Mouse (Mus musculus): ENCODE results near the gene Clps. TPM values are rescaled to one million over a fixed set of nuclear protein-coding genes. Genes with fewer than 3 reads are reported as not detected.
A peak's percentile ranks its signal among the peaks of the same experiment; 100 is the strongest.

Gene Clps
- total RNA-seq, 2 experiments from 2014 or later = not detected

DNA sequence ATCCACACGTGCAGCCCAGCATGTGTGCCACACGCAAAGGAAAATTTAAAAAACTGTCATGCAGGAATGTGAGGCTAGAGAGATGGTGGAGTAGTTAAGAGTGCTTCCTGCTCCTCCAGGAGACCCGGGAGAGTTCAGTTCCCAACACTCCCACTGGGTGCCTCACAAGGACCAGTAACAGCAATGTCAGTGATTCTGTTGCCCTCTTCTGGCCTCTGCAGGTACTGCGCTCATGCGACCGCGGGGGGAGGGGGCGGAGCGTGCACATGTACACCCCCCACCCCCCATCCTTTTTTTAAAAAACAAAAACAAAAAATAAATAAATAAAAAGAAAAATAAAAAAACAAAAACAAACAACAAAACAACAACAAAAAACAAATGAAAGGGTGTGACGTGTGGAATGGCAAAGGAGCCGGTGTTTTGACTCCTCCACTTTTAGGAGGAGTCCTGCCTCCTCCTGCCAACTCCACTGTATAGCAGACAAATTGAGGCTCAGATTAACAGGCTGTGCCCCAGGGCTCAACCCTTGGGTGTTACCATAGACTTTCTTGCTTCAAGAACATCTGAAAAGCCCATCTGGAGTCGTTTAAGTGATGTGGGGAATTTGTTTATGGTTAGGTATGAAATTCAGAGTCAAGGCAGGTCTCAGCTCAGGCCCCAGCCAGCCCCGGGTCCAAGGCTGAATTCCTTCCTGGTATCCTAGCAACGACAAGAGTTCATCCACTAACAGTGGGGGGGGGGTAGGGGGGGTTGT lies 7.3 kb downstream of the Clps start:
- peak; percentile 64 to 72 for DNase-seq

DNA sequence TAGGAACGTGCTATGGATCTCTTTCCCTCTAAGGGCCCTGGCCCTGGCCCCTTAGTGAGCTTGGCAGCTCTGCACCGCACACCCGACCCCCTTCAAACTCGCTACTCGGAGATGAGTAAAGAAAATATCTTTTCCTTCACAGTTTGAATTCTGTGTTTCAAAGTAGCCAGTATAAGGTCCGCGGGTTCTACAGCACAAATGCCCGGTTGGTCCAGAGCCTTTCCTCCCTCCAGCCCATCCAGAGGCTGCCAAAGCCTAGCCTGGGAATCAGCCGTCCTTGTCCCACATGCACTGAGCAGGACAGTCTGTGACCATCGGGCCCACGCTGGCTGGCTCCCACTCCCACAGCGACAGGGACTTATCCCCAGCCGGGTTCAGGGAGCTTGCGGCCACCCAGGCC lies 11.5 kb downstream of the Clps start, which contains the start of gene Clpsl2:
Gene Clpsl2, plus strand, starts transcription at position 301 of the 400 bp plus-strand sequence.
- no peak for DNase-seq

DNA sequence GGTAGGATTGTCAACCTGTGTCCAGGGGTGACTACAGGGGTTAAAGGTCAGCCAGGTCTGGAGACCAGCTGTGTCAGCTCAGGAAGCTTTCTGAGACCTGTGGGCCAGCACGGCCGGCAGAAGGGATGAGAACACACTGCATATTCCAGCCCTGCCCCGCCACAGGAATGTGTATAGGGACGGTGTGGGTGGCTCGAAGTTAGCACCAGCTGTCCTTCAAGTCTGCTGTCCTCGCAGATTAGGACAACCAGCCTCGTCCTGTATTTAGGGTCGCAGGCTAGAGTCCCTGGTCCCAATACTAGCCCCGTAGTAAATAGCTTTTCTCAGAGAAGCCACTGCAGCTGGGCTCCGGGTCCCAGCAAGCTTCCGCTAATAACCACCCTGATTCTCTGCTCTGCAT lies 12.0 kb downstream of the Clps start:
- no peak for DNase-seq

DNA sequence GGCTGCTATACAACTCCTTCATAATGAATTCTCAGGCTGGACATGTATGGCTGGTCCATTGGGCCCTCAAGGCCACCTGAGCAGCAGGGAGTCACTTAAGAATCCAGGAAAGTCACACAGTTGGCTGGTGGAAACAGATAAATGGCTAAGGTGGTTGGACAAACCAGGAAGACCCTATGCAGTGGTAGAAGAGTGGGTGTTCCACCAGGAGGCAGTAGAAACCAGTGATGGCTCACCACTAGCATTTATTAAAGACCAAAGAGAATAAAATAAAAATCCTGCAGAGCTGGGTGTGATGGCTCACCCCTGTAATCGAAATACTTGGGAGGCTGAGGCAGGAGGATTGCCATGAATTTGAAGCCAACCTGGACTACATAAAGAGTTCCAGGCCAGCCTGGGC lies 13.6 kb downstream of the Clps start:
- DNase-seq = no peak

DNA sequence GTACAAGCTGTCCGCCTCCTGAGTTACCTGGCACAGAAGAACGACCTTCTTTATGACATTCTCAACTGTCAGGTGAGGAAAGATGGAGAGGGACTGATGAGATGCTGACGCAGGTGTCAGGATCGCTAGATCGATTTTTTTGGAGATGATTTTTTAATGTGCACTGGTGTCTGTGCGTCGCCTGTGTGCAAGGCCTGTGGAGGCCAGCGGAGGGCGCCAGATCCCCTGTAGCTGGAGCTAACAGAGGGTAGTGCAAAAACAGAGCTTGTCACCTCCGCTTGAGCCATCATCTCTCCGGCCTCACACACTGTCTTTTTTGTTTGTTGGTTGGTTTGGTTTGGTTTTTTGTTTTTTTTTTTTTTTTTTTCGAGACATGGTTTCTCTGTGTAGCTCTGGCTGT lies 22.7 kb downstream of the Clps start:
- DNase-seq = no peak

DNA sequence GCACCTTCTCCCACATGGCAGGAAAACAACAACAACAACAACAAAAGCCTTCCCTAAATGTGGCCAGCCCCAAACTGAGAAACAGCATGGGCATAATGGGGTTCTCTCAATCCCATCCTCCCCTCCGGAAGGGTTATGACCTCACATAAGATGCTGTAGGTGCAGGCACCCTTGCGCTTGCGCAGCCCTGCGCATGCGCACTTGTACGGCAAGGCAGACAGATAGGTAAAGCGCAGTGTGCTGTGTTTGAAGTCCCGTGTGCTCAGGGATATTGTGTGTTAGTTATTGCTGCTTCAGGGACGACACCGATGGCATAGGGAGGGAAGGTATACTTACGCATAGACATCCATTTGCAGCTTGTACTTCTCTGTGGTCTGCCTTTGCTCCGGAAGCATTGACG lies 27.2 kb downstream of the Clps start:
- no peak for DNase-seq

DNA sequence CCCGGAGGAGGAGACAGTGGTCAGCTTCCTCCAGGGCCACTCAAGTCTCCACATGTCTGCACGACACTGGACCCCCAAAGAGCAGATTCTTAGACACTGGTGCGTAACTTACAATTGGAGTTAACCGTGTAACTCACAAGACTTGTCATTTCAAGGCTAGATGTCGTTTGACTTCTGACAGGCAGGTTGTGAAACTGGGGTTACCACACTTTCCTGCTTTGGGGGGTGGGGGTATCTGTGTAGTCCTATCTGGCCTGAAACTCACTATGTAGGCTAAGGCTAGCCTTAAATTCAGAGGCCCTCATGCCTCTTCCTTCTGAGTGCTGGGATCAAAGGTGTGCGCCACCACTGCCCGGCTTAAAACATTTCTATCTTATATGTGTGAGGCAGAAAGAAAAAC lies 28.0 kb downstream of the Clps start:
- no peak for DNase-seq

DNA sequence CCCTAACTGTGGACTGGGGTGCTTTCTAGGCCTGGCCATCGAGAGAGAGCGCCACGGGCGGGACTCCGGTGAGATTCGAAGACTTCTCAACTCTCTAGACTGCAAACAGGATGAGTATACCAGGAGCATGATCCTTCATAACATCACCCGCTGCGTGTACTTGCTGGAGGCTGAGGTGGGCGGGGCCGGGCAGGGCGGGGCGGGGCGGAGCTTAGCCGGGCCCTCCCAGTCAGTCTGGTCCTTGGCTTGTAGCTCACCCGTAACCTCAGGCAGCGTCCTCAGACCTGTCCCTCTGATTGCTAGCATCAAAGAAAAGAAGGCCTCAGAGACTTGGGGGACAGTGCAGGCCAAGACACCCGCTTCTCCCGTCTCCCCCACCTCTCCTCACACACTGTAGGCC lies 28.6 kb downstream of the Clps start:
- no peak for DNase-seq

DNA sequence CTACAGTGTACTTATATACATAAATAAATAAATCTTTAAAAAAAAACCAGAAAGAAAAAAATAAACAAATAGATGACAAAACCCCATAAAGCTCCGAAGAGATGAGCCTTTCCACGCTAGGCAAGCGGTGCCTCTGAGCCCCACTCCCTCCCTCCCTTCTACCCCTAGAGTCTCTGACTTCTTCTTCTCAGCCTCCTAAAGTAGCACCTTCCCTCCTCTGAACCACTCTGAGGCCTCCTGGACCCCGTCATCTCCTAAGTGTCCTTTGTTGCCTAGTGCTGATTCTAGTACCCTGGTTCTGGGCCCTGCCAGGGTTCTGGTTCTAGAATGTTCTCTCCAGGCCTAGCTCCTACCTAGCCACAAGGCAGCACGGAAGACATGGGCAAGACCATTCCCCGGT lies 30.1 kb downstream of the Clps start, which contains the start of gene Armc12:
Gene Armc12, plus strand, starts transcription at position 301 of the 400 bp plus-strand sequence.
- no peak for DNase-seq

DNA sequence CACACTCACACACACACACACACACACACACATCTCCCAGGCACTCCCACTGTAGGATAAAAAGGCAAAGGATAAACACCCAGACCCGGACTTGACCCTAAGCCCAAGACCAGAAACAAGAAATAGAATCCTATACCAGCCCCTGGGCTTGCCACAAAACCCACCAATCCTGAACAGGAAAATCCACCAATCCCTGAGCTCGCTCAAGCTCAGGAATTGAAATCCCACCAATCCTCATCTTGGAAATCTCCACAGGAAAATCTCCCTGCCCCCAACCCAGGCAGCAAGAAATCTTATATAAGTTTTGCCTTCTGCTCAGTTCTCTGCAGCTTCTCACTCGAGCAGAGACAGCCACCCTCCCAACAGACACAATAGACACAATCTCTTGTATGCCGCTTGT lies 31.4 kb downstream of the Clps start:
- no peak for DNase-seq

DNA sequence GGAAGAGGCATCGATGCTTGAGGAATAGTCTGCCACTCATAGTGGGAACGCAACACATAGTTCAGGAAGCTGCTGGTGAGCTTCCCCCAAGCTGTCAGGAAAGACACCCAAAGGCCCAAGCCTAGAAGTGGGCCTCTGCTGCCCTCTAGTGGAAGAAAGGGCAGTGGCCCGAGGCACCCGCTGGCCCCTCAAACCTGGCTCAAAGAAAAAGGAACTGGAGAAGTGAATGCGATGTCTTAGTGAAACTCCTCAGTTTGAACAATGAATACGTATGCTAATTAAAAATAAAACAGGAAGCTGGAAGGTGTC lies 32.6 kb downstream of the Clps start:
- peak; percentile 83 to 86 for DNase-seq

DNA sequence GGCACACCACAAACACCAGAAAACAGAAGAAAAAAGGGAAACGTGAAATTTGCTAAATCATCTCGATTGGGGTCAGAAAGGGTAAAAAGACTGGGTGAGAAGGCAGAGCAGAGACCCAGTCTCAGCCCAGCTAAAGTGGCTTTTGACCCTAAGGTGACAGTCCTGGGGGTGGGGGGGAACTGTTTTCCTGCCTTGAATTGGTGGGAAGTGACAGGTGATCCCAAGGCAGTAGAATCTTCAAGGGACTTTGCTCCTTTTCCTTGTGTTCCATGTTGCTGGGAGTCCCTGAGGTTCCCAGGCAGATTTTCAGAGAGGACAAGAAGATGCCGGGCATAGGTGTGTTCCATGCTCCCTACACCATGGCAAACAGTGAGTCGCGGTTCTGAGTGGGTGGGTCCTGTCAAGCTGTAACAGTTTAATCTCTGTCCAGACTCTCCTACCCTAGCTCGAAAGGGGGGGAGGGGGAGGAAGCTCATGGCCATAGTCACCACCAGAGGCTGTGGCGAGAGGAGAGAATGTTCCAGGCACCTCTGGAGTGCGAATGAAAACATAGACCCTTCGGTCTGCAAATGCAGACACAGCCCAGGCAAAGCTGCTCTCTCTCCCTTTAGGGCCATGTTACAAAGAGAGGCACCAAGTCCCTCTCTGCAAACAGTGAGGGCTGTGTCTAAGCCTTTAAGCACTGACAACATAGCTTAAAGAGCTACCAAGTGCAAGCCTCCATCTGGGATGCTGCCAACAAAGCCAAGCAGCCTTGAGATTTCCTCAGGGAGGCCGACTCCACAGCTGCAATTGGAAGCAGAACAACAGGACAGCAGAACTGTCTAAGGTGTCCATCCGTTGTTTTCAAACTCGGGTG lies 33.2 kb downstream of the Clps start:
- DNase-seq = no peak

DNA sequence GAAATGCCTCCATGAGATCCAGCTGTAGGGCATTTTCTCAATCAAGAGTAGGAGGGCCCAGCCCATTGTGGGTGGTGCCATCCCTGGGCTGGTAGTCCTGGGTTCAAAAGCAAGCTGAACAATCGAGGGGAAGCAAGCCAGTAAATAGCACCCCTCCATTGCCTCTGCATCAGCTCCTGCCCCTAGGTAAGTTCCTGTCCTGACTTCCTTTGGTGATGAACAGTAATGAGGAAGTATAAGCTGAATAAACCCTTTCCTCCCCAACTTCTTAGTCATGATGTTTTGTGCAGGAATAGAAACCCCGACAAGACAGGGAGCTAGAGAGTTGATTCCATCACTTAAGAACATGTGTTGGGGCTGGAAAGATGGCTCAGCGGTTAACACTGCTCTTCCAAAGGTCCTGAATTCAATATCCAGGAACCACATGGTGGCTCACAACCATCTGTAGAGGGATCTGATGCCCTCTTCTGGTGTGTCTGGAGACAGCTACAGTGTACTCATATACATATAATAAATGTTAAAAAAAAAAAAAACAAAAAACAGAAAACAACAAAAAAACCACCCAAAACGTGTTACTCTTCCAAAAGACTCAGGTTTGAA lies 35.6 kb downstream of the Clps start:
- no peak for DNase-seq

DNA sequence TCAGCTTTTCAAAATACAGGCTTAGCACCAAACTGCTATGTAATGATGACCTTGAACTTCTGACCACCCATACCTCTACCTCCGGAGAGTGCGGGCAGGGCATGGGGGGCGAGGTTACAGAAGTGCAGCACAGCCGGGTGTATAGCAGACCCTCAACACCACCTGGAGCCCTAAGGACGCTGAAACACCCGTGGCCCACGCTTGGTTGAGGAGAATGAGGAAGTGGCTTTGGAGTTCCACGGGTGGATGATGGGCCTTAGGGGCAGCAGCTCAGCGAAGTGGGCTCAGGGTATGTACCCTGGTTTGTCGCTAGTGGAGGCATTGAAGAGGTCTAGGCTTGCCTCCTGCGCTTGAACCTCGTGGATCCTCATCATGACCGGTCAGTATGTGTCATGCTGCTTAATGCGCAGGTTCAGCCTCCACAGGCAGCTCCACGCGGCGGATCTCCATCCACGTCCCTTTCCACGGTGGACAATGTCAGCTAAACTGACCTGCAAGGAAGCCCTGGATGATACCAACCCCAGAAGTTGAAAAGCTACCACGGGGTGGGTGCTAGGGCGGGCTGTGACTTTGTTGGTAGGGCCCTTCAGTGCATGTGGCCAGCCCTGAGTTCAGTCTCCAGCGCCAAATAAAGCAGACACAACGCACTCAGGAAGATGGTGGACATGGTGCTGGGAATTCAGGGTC lies 36.4 kb downstream of the Clps start:
- no peak for DNase-seq

DNA sequence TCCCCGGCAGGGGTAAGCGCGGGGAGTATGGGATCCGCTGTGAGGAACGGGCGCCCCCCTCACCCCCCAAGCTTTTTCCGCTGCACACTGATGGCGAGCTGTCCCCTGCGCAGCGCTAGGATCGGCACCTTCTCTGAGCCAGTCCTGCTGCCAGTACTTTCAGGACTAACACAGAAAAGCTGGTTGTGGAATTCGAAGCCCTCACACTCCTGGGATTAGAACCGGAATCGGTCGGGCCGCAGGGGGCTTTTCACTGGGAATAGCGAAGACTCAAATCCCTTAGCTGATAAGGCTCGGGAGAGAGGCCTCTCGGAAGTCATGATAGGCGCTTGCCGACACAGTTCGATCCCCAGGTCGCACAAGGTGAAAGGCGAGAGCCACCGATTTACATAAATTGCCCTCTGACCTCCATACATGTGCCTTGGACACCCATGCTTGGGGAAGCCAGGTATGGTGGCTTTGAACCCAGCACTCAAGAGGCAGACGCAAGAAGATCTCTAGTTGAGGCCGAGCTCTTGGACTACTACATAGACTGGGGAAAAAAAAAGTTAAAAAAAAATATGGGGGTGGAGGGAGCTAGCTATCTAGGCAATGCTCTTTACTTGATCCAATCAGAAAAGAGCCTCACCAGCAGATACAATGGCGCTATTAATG lies 37.1 kb downstream of the Clps start:
- DNase-seq = no peak

DNA sequence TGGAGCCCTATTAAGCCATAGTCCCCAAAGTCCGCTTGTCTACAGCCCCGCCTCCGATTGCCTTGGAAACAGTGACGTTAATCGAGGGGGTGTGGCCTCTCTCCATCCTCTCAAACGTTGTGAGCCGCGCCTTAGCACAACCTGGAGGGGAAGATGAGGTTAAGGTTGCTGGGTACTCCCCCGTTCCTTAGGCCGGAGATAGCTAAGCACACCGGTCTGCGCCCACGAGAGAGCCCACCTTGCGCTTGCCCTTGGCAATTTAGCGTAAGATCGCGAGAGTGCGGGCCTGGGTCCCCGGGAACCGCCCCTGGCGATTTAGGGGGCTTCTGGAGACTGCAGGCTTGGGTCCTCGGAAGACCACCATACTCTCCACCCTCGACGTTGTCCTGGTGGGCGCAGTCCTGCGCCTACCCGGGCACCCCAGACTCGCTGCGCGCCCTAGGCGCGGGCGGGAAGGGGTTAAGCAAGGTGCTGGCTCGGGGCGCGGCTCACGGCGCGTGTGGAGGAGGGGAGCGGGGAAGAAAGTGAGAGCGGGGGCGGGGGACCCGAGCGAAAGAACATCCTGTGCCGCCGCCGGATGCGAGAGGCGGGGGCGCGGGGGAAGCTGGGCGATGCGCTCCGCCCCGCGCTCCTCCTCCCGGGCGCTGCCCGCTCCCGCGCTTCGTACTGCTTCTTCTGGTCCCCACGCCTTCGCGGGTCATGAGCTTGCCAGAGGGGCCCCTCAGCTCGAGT lies 37.8 kb downstream of the Clps start:
- peak; percentile 92 to 94 for DNase-seq

DNA sequence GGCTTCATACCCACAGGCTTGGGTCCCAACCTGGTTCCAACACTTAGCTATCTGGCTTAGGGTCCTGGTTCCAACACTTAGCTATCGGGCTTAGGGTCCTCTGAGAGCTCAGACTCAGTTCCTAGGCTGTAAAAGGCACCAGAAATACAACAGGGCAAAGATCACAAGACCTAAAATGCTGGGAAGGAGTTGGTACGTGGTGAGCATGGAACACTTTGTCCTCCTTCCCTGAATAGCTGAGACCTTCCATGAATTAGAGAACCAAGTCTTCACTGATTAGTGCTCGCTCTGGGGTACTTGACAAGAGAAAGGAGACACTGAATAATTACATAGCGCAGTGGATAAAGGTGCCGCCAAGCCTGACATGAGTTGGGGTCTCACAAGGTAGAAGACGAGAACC lies 38.6 kb downstream of the Clps start:
- DNase-seq = no peak

DNA sequence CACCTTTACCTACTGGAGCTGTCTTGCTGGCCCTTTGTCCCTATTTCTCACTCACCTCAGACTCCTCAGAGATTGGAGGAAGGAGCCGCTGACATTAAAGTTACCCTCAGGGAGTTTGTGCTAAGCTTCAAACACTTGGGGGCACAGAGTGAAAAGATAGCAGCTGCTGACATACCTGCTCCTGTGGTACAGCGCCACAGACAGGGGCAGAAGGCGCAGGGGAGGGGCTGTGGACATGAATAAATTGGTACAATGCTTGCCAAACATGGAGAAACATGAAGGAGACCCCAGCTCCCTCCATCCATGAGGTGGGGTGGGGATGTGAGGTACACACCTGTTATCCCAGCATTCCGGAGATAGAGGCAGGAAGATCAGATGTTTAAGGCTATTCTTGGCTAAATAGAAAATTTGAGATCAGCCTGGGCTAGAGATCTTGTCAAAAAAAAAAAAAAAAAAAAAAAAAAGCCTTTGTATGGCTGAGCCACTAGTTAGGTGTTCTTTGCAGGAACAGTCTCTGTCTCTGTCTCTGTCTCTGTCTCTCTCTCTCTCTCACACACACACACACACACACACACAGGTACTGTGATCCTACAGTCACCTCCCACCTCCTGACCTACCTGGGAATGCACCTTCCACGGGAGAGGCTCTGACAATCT lies 39.4 kb downstream of the Clps start:
- no peak for DNase-seq

DNA sequence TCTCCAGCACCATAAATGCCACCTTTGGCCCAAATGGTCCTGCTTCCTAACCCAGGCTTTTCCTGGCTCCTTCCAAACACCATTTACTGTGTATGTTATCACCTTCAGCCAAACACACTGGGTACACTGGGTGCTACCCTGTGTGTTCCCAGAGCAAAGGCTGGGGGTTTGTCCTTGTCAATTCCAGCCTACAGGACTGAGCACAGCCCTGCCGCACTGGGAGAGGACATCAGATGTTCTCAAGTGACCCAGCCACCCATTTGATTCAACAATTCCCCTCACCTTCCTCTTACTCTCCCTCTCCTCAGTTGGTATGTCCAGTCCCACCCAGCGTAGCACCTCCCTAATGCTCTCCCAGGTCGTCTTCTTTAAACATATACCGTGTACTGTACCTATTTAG lies 40.0 kb downstream of the Clps start:
- DNase-seq = no peak

DNA sequence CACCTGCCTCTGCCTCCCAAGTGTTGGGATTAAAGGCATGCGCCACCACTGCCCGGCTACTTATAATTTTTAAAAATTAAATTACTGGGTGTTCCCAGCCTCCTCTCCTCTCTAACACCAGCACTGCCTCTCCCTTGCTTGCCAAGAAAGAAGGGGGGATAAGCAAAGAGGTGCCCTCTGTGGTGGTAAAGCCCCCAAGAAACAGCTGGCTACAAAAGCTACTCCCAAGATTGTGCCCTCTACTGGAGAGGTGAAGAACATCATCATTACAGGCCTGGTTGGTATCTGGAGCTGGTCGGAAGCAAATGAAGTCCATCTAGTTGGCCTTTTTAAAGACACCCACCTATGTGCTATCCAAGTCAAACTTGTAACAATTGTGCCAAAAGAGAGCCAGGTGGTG lies 40.7 kb downstream of the Clps start:
- no peak for DNase-seq

DNA sequence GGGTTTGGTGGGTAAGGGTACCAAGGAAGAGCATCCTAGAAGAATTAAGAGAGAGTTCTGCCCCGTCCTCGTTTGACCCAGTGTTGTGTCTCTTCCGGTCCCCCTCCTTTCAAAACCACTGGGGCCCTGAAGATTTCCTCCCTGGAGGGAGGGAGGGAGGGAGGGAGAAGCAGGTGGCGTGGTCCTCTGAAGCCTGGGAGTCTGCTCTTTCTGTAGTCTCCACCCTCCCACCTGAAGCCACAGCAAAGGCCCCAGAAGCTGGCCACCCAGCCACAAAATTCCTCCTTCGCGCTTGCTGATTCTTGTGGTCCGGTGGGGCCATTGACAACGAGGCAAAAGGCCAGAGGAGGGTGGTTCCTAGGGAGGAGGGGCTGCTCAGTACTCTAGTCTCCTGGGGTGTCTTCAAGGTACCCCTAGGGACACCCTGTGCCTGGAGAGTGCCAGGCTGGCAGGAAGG lies 41.9 kb downstream of the Clps start:
- no peak for DNase-seq

All from layer of hippocampus, postnatal 36 days (tissue).